Mouse (Mus musculus) adrenal gland (tissue): ENCODE results near the gene Slc44a3.

ENCODE experiments used
- intact Hi-C: fragments of 180-260 bp; cut with DNase I; formaldehyde crosslinking; loops from one replicate; pipeline ENCODE4 v1.15.1; 2025

Slc44a3 gene

GRCm38 (mm10) chr3:121553294-121553693 is 21.1 kb upstream of the Slc44a3 start:
- intact Hi-C loops = loop anchor here (5.0 kb wide), 3 partner anchors 169 to 209 kb away; partner anchors contain the start of gene F3

- intact Hi-C loops = loop anchor here (5.0 kb wide), 3 partner anchors 170 to 210 kb away; partner anchors contain the start of gene F3
These were observed 20.5 kb upstream of the Slc44a3 start for GRCm38 (mm10) chr3:121552723-121553122.

- intact Hi-C loops = loop anchor here (5.0 kb wide), 3 partner anchors 172 to 212 kb away; partner anchors contain the start of gene F3
These were observed 18.2 kb upstream of the Slc44a3 start for GRCm38 (mm10) chr3:121550370-121550769.

GRCm38 (mm10) chr3:121547851-121548624 is 15.8 kb upstream of the Slc44a3 start:
- intact Hi-C loops = no loop called here

DNA sequence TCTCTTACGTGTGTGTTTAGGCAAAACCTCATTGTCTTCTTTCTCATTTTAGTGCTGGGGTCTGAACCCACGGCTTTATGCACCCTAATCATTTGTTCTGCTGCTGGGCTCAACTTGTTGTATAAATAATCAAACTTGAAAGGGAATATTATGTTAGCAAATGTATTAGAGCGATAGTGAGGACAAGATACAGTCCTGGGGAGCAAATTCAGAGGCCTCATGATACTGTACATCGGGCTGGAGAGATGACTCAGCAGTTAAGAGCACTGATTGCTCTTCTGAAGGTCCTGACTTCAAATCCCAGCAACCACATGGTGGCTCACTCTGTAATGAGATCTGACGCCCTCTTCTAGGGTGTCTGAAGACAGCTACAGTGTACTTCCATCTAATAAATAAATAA is 8.4 kb upstream of the Slc44a3 start:
- intact Hi-C loops = no loop called here

DNA sequence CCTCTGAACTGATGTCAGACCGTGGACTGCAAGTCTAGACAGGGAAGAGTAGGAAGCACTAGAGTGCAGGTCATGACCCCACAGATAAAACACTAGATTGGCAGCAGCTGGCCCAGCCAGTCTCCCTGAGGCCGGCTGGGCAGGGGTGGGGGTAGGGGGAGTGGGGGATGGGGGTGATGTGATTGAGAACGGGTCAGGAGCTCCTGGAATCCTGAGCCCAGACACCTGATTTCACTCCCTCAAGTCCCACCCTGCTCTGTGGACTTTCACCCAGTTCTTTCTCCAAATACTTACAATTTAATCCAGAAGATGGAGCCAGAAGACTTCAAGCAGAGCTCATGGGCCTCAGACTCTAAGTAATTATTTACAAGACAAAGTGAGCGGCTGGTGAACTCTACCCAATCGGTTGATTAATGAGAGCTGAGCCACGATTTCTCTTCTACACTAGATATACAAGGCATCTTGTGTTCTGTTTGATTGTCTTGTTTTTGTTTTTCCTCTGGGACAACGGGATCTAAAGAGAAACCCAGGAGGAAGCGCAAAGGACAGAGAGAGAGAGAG is 7.7 kb upstream of the Slc44a3 start:
- intact Hi-C loops = loop anchor here (5.0 kb wide), 2 partner anchors 197 to 222 kb away; no protein-coding TSS in a partner anchor

GRCm38 (mm10) chr3:121538847-121539246 is 6.6 kb upstream of the Slc44a3 start:
- intact Hi-C loops = loop anchor here (5.0 kb wide), 2 partner anchors 198 to 223 kb away; no protein-coding TSS in a partner anchor

GRCm38 (mm10) chr3:121537996-121538395 is 5.8 kb upstream of the Slc44a3 start:
- intact Hi-C loops = loop anchor here (5.0 kb wide), 2 partner anchors 199 to 224 kb away; no protein-coding TSS in a partner anchor

GRCm38 (mm10) chr3:121536803-121537202 is 4.6 kb upstream of the Slc44a3 start:
- intact Hi-C loops = loop anchor here (5.0 kb wide), 2 partner anchors 200 to 225 kb away; no protein-coding TSS in a partner anchor

- intact Hi-C loops = loop anchor here (5.0 kb wide), 2 partner anchors 201 to 226 kb away; no protein-coding TSS in a partner anchor
These were observed 3.8 kb upstream of the Slc44a3 start for GRCm38 (mm10) chr3:121535813-121536504.

DNA sequence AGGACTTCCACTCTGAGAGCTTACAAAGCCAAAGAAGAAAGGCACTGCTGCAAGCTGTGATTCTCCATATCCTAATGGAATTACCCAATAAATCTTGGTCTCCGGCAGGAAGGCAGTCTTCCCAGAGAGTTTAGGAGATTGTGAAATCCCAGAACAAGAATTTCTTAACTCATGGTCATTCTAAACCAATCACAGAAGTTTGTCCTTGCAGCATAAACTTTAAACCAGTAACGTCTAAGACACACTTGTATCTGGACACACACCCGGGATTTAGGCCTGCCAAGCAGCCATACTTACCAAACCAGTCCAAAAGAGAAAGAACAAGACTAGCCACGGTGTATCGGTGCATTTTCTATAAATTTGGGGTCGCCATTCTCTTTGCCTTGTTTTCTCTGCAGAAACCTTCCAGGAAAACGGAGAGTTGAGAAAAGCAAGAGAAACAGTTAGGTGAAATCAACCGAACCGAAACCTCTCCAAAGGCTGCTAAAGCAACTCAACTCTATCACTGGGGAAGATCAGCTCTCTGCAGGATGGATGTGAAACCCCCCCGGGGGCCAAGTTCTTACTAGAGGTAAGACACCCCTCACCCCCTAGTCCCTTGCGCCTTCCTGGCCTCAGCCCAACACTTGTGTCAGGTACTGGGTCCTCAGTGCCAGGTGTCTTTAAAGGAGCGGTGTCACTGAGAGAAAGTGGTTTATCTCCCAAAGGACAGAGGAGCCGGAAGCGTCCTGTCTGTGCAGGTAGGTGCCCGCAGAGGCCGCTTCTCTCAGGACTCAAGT is 645 bp downstream of the Slc44a3 start:
- intact Hi-C loops = no loop called here

DNA sequence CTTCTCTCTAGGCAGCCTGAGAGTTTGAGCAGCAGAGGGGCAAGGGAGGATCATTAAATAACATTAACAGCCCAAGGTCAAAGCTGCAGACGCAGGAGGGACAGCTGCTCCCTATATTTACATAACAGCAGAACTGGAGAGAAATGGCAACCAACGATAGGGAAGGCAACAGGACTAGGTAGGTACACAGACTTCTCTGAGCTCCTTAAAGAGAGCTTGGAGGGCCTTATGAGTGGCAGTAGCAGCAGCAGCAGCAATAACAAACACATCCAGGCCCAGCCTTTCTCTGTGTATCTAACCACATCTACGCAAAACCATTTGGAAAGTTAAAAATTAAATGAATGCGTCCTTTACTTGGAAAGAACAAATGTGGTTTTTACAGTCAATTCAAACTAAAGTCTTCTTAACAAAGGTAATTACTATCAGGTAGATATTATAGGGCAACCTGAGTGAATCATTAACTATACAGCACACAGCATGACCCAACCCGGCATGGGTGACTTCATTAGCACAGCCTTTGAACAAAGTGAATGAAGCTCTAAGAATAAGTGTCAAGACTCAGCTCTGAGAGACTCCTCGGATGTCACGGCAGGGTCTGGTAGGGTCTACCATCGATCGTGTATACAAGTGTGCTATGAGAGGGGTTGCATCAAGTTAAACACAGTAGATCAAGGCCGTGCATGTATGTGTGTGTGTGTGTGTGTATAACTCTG is 1.5 kb downstream of the Slc44a3 start:
- intact Hi-C loops = no loop called here

DNA sequence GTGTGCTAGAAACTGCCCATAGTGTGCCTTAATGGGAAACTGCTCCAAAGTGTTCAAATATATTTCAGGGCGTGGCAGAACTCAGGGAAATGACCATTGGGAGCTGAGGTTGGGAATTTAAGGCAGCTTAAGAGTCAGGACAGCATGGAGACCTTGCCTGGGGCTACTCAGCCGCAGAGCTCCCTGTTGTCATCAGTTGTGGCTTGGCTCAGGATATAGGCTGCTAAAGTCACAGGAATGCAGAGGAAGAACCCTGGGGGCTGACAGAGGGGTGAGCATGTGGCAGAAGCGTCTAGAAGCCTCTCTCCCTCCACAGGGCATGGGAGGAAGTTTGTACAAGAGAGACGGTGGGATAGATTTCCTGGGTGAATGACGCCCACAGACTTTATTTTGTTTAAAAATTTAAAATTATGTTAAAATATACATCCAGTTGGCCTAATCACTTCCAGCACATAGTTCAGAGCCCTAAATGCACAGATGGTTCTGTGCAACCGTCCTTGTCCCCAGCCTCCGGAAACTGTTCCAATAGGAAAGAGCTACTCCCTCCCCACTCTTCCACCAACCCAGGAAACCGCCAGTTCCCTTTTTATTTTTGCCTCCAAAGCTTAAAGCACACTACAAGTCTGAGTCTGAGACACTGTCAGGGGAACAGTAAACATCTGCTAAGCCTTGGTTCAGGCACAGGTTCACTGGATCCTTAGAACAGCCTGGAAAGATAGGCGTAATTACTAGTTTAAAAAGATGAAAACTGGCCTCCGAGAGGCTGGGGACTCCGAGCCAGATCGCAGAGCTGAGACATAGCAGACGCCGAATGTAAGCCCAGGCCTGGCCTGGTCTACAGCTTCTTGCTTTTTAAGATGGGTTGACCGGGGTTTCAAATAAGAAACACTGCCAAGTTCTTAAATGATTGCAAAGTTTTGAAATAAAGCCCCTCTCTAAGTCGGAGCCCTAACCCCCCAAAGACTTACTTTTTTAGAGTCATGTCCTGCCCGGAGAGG is 5.8 kb downstream of the Slc44a3 start:
- intact Hi-C loops = no loop called here

- intact Hi-C loops = no loop called here
These were observed 10.5 kb downstream of the Slc44a3 start for GRCm38 (mm10) chr3:121521633-121522125.

DNA sequence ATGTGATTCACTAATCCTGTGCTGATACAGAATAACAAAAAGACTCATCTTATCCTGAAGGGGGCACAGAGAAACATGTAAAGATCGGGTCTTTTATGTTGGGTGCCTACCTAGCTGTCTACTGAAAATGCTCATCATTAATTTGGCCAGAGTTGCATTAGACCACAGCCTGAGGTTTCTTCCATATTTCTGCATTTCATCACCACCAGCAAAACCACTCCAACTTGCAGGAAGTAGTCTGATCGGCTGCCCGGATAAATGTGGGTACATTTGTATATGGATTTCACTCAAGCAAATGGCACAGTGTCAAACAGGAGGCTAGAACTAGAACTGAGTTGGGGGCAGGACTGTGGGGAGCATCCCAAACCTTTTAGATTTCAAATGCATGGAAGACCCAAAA is 11.1 kb downstream of the Slc44a3 start:
- intact Hi-C loops = no loop called here

DNA sequence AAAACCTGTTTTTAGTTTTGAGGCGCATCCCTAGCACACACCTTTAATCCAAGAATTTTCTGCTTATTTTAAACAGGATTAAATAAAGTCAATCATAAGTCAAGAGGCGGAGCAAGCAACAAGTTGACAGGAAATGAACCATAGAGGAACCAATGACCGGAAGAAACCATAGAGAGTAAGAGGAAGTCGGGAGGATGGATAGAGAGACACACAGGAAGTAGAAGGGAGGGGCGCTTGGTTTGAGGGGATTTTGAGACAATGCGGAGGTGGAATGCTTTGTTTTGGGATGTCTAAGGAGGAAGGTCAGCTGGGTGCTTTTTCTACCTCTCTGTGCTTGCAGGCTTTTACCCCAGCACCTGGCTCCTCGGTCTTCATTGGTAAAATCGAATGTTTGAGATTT is 15.2 kb downstream of the Slc44a3 start:
- intact Hi-C loops = no loop called here

GRCm38 (mm10) chr3:121509141-121509540 is 23.1 kb downstream of the Slc44a3 start:
- intact Hi-C loops = loop anchor here (10.0 kb wide), 1 partner anchor 334 kb away; the partner anchor contains the start of gene Rwdd3

DNA sequence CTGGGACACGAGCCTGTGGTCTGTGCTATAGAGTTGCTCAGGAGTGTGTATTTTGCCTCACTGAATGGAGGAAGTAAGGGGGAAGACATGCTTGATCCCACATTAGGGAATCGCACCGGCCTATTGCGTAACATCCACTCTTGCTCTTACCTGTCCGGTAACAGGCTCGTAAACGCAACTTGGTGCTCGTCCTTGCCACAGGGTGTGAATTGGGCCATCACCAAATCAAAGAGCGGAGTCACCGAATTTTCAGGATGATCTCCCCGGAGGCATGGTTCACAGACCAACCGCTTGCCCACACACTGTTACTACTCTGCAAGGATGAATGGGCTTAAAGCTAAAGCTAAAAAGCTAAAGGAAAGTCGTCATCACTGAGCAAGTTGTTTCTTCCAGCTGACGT is 24.5 kb downstream of the Slc44a3 start:
- intact Hi-C loops = loop anchor here (10.0 kb wide), 1 partner anchor 333 kb away; the partner anchor contains the start of gene Rwdd3

- intact Hi-C loops = loop anchor here (10.0 kb wide), 1 partner anchor 332 kb away; the partner anchor contains the start of gene Rwdd3
These were observed 25.4 kb downstream of the Slc44a3 start for GRCm38 (mm10) chr3:121506756-121507155.
